Mouse (Mus musculus) left cerebral cortex, adult 6 months (tissue): ENCODE results near the gene Opalin. TPM values are rescaled to one million over a fixed set of nuclear protein-coding genes. Genes with fewer than 3 reads are reported as not detected.

Experiments used
- long read RNA-seq, 2 experiments: library from polyadenylated mRNA; unstranded; transcript quantifications; one replicate each; pipeline ENCODE4 v2.0.0; 2019 to 2020
- polyA plus RNA-seq: library from polyadenylated mRNA; unstranded; fragments of <200 nt; fragmentation: Nextera tagmentation; gene quantifications from 2 replicates; pipeline ENCODE4 v1.2.3, GENCODE M21; 2021

Opalin gene
- 61.0 and 65.8 TPM in 2 replicates for polyA plus RNA-seq
- long read RNA-seq, experiment 1, transcript Opalin-201 (6 exons, 1,839 nt), result major isoform, 70 of 89 reads
- long read RNA-seq, experiment 1, partial matches to known transcripts, result 4 of 89 reads
- long read RNA-seq, experiment 1, other reads (novel, unspliced or antisense), result 14 of 89 reads
- long read RNA-seq, experiment 2, transcript Opalin-201 (6 exons, 1,839 nt), result major isoform, 97 of 109 reads
- long read RNA-seq, experiment 2, partial matches to known transcripts, result 9 of 109 reads
- long read RNA-seq, experiment 2, other reads (novel, unspliced or antisense), result 3 of 109 reads

GRCm38 (mm10) chr19:41076906-41077305 is at the start of gene Opalin:
Gene Opalin (minus strand): TSS chr19:41077113.

GRCm38 (mm10) chr19:41029219-41029618 is 47.7 kb downstream of the Opalin start, which contains the start of gene Dntt:
Gene Dntt (plus strand): TSS chr19:41029275.

Other genes with a start within 250 kb of the Opalin start
- 2.8 and 3.4 TPM in 2 replicates for gene Ccnj, start 245.8 kb downstream of the Opalin start, polyA plus RNA-seq
- gene Zfp518a, start 182.4 kb downstream of the Opalin start, polyA plus RNA-seq, result 2.5 and 2.6 TPM in 2 replicates
- 7.9 and 10.3 TPM in 2 replicates for gene Blnk, start 82.6 kb downstream of the Opalin start, polyA plus RNA-seq
- 0.05 and 0.10 TPM in 2 replicates for gene Dntt, start 47.8 kb downstream of the Opalin start, polyA plus RNA-seq
- 0.23 and 0.34 TPM in 2 replicates for gene Tll2, start 129.7 kb upstream of the Opalin start, polyA plus RNA-seq
- 14.8 and 40.6 TPM in 2 replicates for gene Tm9sf3, start 186.9 kb upstream of the Opalin start, polyA plus RNA-seq